Mouse (Mus musculus): ENCODE results near the gene Tiam1. TPM values are rescaled to one million over a fixed set of nuclear protein-coding genes. Genes with fewer than 3 reads are reported as not detected.

Gene Tiam1
- total RNA-seq, 1 experiment from 2014 or later = 28.6 TPM

- peak; percentile 27 for ATAC-seq (replicated peaks; ENCODE audit: insufficient number of reproducible peaks, low FRiP score, low TSS enrichment, poor library complexity, severe bottlenecking)
Observed at GRCm38 (mm10) chr16:89848179-89848578, 295.4 kb downstream of the Tiam1 start.

GRCm38 (mm10) chr16:89845461-89845860, 298.1 kb downstream of the Tiam1 start:
- ATAC-seq (replicated peaks; ENCODE audit: insufficient number of reproducible peaks, low FRiP score, low TSS enrichment, poor library complexity, severe bottlenecking) = no peak

- peak; percentile 30; the same call in 1 of the 2 replicates for ATAC-seq (replicated peaks; ENCODE audit: insufficient number of reproducible peaks, low FRiP score, low TSS enrichment, poor library complexity, severe bottlenecking)
Observed at GRCm38 (mm10) chr16:89844580-89844979, 299.0 kb downstream of the Tiam1 start.

GRCm38 (mm10) chr16:89841894-89842293, 301.7 kb downstream of the Tiam1 start:
- no peak for ATAC-seq (replicated peaks; ENCODE audit: insufficient number of reproducible peaks, low FRiP score, low TSS enrichment, poor library complexity, severe bottlenecking)

- ATAC-seq (replicated peaks; ENCODE audit: insufficient number of reproducible peaks, low FRiP score, low TSS enrichment, poor library complexity, severe bottlenecking) = no peak
Observed at GRCm38 (mm10) chr16:89840361-89840760, 303.2 kb downstream of the Tiam1 start.

- no peak for ATAC-seq (replicated peaks; ENCODE audit: insufficient number of reproducible peaks, low FRiP score, low TSS enrichment, poor library complexity, severe bottlenecking)
Observed at GRCm38 (mm10) chr16:89839829-89840228, 303.7 kb downstream of the Tiam1 start.

- no peak for ATAC-seq (replicated peaks; ENCODE audit: insufficient number of reproducible peaks, low FRiP score, low TSS enrichment, poor library complexity, severe bottlenecking)
Observed at GRCm38 (mm10) chr16:89837096-89837495, 306.5 kb downstream of the Tiam1 start.

GRCm38 (mm10) chr16:89835551-89835950, 308.0 kb downstream of the Tiam1 start:
- no peak for ATAC-seq (replicated peaks; ENCODE audit: insufficient number of reproducible peaks, low FRiP score, low TSS enrichment, poor library complexity, severe bottlenecking)

- ATAC-seq (replicated peaks; ENCODE audit: insufficient number of reproducible peaks, low FRiP score, low TSS enrichment, poor library complexity, severe bottlenecking) = no peak
Observed at GRCm38 (mm10) chr16:89833011-89833410, 310.6 kb downstream of the Tiam1 start.

GRCm38 (mm10) chr16:89831172-89831571, 312.4 kb downstream of the Tiam1 start:
- no peak for ATAC-seq (replicated peaks; ENCODE audit: insufficient number of reproducible peaks, low FRiP score, low TSS enrichment, poor library complexity, severe bottlenecking)

- no peak for ATAC-seq (replicated peaks; ENCODE audit: insufficient number of reproducible peaks, low FRiP score, low TSS enrichment, poor library complexity, severe bottlenecking)
Observed at GRCm38 (mm10) chr16:89830221-89830648, 313.3 kb downstream of the Tiam1 start.

- ATAC-seq (replicated peaks; ENCODE audit: insufficient number of reproducible peaks, low FRiP score, low TSS enrichment, poor library complexity, severe bottlenecking) = no peak
Observed at GRCm38 (mm10) chr16:89827496-89828125, 316.0 kb downstream of the Tiam1 start.

GRCm38 (mm10) chr16:89825875-89826274, 317.7 kb downstream of the Tiam1 start:
- no peak for ATAC-seq (replicated peaks; ENCODE audit: insufficient number of reproducible peaks, low FRiP score, low TSS enrichment, poor library complexity, severe bottlenecking)

GRCm38 (mm10) chr16:89822882-89823281, 320.7 kb downstream of the Tiam1 start:
- no peak for ATAC-seq (replicated peaks; ENCODE audit: insufficient number of reproducible peaks, low FRiP score, low TSS enrichment, poor library complexity, severe bottlenecking)

- no peak for ATAC-seq (replicated peaks; ENCODE audit: insufficient number of reproducible peaks, low FRiP score, low TSS enrichment, poor library complexity, severe bottlenecking)
Observed at GRCm38 (mm10) chr16:89818661-89819060, 324.9 kb downstream of the Tiam1 start.

- no peak for ATAC-seq (replicated peaks; ENCODE audit: insufficient number of reproducible peaks, low FRiP score, low TSS enrichment, poor library complexity, severe bottlenecking)
Observed at GRCm38 (mm10) chr16:89817861-89818630, 325.5 kb downstream of the Tiam1 start.

GRCm38 (mm10) chr16:89817301-89817700, 326.3 kb downstream of the Tiam1 start:
- no peak for ATAC-seq (replicated peaks; ENCODE audit: insufficient number of reproducible peaks, low FRiP score, low TSS enrichment, poor library complexity, severe bottlenecking)

- no peak for ATAC-seq (replicated peaks; ENCODE audit: insufficient number of reproducible peaks, low FRiP score, low TSS enrichment, poor library complexity, severe bottlenecking)
Observed at GRCm38 (mm10) chr16:89816506-89817172, 326.9 kb downstream of the Tiam1 start.

GRCm38 (mm10) chr16:89813536-89813935, 330.0 kb downstream of the Tiam1 start:
- ATAC-seq (replicated peaks; ENCODE audit: insufficient number of reproducible peaks, low FRiP score, low TSS enrichment, poor library complexity, severe bottlenecking) = no peak

GRCm38 (mm10) chr16:89812891-89813290, 330.7 kb downstream of the Tiam1 start:
- ATAC-seq (replicated peaks; ENCODE audit: insufficient number of reproducible peaks, low FRiP score, low TSS enrichment, poor library complexity, severe bottlenecking) = no peak
